Mouse (Mus musculus) left cerebral cortex, postnatal 25 days (tissue): ENCODE results near the gene Chd1. TPM values are rescaled to one million over a fixed set of nuclear protein-coding genes. Genes with fewer than 3 reads are reported as not detected.

Experiments used
- DNase-seq, 2 experiments: peaks; one replicate each; pipeline ENCODE4 v3.0.0; 2022; ENCODE audit warnings: low spot score in 2 of 2, mixed read lengths in 1 of 2
- intact Hi-C: fragments of 180-260 bp; cut with DNase I; formaldehyde crosslinking; loops from one replicate; pipeline ENCODE4 v1.15.1; 2025
- total RNA-seq, 2 experiments: library from RNA; stranded (reverse); gene quantifications; 2 replicates each; pipeline ENCODE4 v1.2.3; 2021

Chd1 gene
- total RNA-seq, 2 experiments from 2014 or later, result 23.8 to 23.9 TPM

DNA sequence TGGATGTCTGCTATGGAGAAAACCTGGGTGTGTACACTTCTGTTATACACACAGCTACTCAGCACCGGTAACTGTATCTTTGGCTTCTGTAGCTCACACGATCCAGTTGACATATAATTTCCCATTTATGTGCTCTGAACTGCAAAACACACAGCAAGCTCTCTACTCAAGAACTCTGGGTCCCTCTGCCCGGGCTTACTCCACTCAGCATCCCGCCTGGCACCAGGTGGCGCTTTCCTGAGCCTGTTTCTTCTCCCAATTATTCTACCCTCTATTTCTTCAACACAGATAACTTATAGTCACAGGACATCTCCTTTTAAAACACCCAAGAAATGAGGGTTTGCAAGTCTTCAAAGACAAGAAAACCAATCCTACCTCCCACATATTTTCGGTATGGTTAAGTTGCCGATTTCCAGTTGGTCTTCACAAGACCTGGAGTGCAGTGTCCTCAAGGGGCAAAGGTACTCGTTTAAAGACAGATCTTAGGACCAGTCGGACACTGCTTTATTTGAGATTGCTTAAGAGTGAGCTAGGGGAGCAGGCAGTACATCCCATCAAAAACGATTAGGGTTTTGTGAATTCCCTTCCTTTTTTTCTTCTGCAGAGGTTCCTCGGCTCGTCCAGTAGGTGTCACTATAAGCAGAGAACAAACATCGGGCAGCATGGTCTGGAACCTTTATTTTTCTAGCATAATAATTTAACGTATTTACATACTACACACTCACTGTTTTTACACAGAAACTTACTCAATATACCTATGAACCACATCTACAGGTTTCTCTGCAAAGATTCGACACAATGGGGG is 99.4 kb downstream of the Chd1 start:
- intact Hi-C loops, result loop anchor here (10.0 kb wide), 1 partner anchor 1101 kb away; no protein-coding TSS in a partner anchor
- no peak for DNase-seq

DNA sequence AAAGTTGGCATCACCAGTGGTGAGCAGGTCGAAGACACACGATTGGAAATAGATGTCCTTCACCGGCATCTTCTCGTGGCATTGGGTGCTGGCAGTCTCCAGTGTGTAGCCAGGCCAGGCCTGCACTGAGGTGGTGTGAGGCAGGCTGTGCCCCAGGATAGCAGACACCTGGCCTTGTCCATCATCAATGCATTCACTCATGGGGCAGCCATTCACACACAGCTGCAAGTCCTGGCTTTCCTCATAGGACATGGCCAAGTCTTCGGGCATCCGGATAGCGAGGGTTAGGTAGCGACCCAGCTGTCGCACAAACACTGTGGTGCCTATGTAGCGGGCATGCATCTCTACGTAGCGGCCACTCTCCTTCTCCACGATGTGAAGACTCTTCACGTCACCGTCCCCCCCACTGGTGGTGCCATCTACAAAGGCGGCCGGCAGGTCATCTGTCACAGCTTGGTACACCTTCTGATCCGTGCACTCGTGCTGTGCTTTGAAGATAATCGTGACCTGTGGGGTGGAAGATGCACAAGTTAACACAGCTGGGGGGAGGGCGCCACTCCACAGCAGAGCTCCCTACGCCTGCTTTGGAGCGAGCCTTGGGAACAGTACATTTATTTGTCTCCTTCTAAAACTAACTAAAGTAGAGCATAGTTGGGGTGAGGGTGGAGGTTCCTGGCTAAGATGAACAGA is 102.7 kb downstream of the Chd1 start:
- intact Hi-C loops, result loop anchor here (10.0 kb wide), 1 partner anchor 1097 kb away; no protein-coding TSS in a partner anchor
- no peak for DNase-seq

DNA sequence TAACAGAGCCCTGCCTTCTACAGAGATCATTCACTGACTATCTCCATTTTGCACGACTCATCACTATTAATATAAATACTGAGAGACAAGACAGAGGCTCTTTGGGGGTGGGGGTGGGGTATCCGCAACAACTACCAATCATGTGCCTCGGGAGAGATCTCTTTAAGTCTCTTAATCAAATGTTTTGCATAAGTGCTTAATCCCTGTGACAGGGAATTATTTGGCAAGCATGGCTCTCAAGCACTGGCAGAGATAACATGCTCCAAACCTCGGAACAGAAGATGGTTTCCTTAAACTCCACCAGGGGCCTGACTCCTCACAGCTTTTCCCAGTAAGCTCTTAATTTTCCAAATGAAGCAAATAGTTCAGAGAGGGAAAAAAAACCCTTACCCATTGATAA is 103.2 kb downstream of the Chd1 start:
- no peak for DNase-seq
- intact Hi-C loops, result loop anchor here (10.0 kb wide), 1 partner anchor 1097 kb away; no protein-coding TSS in a partner anchor

DNA sequence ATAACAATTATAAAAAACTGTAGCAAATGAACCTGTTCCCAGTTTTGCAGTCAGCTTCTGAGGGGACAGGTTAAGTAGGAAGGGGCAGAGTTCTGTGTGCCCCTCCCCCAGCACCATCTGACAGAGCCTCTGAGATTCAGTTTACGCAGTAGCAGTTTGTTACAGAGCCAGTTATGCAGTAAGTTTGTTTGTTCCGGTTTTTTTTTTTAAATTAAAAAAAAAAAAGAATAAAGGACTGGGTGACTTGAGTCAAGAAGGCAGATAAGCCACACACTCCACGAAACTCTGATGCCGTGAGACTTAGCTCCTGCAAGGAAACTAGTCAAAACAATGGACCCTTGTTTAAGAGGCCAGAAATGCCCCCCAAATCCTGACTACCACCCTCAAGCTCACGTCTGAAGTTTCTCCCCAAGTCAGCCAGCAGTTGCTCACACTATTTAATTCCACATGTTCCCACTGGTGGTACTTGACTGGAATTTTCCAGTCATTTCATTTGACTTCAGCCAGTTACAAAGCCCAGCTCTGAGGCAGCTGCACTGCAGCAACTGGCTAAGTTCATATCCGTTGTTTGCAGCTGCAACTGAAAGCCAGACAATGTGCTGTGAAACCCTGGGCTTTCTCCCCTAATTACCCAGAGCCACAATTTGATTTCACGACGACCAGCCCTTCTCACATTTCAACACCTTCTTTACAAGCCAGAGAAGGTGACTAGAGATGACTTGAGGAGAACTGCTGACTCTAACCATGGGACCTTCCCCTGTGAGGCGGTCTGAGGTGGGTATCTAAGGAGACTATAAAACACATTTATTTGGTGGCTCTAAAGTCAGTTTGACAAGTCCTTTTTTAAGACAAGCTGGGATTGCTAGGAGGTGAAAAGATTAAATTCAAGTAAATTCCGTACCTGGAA is 104.0 kb downstream of the Chd1 start:
- intact Hi-C loops, result loop anchor here (10.0 kb wide), 1 partner anchor 1096 kb away; no protein-coding TSS in a partner anchor
- DNase-seq, result no peak

DNA sequence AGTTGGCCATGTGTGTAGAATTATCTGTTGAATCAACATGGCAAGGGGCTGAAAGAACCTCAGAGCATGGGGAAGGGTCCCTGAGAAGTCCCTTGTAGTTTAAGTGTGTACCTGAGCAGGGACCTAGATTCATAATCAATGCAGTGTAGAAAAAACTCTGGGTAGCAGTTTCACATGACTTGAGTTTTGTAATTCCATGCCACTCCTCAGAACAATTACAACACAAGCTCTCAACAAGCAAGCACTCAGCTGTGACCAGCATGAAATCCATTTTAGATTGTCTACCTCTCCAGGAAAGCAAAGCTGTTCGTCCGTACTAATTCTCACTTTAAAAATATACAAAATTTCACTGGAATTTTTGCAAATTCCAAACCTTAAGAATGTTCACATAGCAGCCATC is 105.2 kb downstream of the Chd1 start:
- intact Hi-C loops, result loop anchor here (10.0 kb wide), 1 partner anchor 1095 kb away; no protein-coding TSS in a partner anchor
- DNase-seq, result no peak

DNA sequence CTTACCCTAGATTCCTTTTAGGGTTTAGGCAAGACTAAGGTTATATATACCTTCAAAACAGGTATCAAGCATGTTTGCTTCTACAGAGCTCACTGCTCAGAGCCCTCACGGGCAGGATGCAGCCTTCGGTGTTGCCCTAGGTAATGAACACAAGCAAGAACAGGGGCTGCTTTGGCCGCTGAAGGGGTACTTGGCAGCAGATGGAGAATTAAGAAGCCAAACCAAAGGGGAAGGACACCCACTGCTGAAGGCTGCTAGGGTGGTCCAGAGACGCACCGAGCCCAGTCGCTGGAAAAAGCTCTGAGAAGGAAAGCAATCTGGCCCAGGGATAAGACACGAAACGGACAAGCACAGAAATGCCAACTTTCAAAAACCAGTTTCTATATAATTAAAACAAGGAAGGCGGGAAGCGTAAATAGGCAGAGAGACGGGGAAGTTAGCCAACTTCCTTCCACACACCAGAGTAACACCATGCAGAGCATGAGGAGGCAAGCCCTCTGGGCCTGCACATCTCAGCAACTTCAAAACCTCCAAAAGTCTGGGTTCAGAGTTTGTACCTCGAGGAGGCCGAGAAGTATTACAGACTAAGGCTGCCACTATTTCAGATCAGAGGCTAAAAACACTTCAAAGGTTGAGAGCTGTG is 107.5 kb downstream of the Chd1 start:
- no peak for DNase-seq
- intact Hi-C loops, result no loop called here

DNA sequence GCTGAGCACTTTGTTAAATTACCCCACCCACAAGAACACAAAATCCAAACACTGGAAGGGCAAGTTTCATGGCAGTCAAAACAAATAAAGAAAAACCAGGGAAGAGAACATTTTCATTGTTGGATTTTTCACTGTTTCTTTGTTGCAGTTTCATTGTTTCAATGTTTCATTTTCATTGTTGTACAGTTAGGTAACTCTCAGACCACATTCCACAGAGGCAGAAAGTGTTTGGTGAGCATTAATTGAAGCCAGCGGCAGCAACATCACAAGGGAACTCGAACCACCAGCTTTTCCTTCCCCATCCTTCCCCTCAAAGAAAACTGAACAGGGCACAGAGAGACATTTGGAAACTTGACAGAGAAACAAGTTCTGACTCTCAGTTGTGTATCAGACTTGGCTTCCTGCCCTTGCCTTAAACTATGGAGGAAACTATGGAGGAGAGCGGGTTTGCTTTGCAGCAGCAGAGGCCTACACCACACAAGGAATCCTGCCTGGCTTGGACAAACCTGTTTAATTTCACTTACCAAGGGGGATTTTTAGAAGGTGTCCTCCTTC is 109.0 kb downstream of the Chd1 start:
- no peak for DNase-seq
- intact Hi-C loops, result no loop called here

DNA sequence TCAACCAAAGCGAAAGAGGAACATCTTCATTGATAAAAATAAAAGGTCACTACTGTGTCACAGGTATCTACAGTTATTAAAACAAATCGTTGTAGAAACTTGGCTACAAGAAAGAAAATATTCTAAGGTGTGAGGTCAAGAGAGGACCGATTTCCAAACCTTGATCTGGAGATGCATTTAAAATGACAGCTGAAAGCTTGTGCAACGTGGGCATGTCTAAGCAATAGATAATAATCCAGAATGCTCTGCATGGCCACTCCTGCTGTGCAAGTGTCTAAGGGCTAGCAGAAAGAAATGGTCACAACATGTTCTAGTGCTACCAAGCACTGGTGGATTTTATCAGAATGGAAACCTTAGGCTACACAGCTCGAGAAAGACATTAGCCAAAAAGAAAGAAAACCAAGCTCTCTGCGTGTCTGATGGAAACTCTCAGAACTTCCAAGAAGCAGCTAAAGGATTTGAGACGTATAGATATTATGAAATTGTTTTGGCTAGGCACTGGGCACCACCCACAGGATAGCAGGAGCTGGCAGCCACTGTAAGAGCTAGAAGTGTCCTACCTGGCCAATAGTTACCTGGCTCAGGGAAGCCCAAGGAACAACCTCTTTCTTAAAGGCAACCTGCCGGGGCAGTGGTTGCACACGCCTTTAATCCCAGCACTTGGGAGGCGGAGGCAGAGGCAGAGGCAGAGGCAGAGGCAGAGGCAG is 110.7 kb downstream of the Chd1 start:
- intact Hi-C loops, result no loop called here

DNA sequence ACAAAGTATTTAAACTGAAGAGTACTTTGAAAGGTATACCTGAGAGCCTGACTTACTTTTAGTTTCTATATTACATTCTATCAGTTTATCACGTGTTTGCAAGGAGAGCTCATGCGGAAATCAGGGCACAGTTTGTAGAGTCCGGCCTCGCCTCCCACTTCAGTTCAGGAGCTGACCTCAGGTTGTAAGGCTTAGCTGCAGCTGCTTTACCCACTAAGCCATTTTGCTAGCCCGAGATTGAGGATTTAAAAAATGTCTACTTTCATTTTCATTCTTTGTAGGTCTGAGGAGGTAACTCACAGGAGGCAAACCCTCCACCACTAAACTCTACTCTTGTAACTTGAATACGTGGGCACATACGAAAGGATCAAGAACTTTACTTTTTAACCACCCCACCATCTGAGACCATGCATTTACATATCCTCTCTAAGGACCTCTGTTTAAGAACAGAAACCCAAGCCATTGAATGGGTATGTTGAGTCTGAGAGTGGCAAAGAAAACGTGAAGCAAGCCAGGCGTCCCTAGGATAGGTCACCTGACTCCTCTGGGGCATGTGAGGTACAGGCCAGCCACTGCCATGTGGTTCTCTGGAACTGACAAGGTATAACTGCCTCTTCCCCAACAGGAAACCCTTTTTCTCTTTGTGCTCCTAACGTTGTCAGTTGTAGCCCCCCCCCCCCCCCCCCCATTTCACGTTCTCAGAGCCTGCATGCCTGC is 111.8 kb downstream of the Chd1 start:
- no peak for DNase-seq
- intact Hi-C loops, result no loop called here

More for the DNA sequence above, 110.7 kb downstream of the Chd1 start:
- no peak for DNase-seq

DNA sequence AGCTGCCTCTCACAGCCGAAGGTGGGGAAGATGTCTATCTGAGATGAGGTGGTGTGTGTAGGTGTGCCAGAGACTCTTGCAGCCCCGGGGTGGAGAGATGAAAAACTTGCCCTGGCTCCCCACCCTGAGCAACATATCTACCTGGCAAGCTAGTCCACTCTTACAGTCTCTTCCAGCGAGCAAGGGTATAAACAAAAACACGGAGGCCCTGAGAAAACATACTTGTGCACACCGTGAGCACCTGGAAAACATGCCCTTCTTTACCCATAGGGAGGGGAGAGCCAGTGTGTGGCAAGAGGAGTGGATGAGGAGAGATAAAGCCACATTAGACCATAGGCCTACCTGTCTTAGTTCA is 112.3 kb downstream of the Chd1 start:
- intact Hi-C loops, result no loop called here
- DNase-seq, result no peak

DNA sequence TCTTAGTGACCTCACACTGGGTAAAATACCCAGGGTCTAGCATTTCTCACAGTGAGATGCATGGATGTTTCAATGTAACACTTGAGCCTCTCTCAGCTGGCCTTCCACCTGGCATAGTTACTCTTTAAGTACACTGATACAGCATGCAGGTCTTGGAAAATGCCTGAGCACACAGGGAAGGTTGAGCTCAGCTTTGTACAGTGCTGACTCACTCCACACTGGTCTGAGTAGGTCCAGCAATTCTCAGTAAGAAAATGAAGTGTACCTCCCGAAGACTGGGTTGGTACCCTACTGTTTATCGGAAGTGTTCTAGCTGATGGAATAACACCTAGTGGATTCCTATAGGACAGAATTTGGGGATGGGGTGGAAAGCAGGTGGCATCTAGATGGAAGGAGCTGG is 112.9 kb downstream of the Chd1 start:
- DNase-seq, result no peak
- intact Hi-C loops, result no loop called here

DNA sequence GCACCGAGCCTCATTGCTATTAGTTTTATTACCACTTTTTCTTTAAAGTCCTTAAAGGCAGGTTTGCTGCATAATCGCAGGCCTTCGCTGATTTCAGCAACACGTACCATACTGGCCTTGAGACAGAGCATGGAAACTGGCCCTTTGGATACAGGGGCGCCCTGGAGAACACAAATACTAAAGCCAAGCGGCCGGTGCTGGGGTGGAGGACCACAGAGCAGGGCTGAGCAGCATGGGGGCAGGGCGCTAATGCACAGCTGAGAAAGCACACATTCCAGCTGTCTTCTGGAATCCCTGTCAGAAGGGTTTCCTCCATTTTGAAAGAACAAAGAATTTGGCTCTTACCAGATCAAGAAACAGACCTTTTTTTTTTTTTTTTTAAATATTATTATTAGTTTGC is 113.6 kb downstream of the Chd1 start:
- no peak for DNase-seq
- intact Hi-C loops, result no loop called here

DNA sequence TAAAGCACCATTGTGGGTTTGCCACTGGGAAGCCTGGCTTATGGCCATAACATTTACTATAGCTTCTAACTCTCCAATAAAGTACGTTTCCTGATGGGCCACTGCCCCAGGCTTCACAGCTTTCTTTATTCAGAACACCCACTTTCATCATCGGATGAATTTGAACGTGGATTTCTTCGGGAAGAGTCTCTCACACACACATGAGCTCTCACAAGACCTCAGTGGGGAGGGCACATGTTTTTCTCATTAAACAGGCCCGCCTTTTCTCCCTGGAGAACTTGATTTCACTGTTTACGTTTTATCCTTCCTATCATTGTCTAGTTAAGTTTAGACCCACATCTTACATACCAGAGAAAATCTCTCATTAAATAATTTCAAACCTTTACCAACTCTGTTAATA is 115.4 kb downstream of the Chd1 start:
- DNase-seq, result no peak
- intact Hi-C loops, result no loop called here

DNA sequence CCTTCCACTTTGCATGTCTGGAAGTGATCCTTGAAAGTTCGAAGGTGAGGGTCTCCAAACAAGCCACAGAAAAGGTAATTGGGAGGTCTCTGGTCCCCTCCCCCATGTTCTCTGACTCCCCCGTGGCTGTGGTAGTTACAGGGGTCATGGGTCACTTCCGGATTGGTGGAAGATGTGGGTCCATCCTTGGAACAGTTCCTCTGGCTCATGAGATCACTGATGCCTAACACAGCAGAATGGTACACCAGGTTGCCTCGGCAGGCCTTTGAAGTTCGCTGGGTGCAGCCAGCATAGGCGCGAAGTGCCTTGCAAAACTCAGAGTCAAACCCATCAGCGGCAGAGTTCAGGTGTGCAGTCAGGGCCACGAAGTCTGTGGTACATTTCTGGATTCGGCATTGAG is 116.0 kb downstream of the Chd1 start:
- intact Hi-C loops, result no loop called here
- no peak for DNase-seq

DNA sequence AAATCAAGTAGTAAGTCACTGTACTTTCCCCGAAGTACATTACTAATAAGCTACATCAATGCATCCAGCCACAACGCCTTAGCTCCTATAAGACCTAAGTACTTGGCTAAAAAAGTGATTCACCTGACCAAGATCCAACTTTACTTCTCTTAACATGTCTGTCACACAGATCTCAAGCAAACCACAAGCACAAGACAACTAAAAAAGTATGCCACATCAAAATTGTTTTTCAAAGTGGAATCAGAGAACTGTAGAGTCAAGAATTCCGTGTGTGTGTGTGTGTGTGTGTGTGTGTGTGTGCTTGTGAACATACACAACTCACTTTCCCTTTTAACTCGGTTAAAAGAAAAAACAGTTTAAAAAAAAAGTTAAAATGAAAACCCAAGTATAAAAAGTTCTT is 116.9 kb downstream of the Chd1 start:
- no peak for DNase-seq
- intact Hi-C loops, result no loop called here
